Comparison of ENCODE assay signal across 29 mouse cellular contexts in the genomic region with DNA sequence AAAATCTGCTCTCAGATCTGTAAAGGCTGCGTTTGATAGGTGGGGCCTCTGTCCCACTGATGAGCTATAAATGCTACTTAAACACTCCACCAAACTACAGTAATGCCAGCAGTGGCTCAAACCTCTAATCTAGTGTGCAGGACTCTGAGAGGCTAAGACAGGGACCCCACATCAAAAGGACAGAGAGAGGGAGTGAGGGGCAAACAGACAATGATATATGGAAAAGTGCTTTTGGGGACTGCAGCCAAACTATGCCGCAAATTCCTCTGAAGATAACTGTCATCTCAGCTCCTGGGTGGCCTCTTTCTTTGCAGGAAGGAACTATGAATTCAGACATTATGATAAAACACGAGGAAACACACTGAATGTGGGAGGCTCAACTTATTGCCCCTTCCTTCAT.
DNase-seq lines count a peak whose midpoint lies in the region; ATAC-seq and TF ChIP-seq lines count a peak whose summit lies in the region.
"Had no signal": no experiment of that assay in that cellular context is flagged by ENCODE, and none has a peak within 500 bp of the region (broad histone marks: within the 10 kb centered on the region; RNA-seq: fewer than 3 reads in every experiment).

No protein-coding gene starts in this region.

- no peak for TF ChIP-seq CTCF in forebrain, postnatal 0 days (IDR thresholded peaks at IDR 0.05; ENCODE audit: low read depth)
- no peak for TF ChIP-seq CTCF in left cerebral cortex, adult 2 months (IDR thresholded peaks at IDR 0.05)
- no peak for TF ChIP-seq CTCF in cerebellum, adult 2 months (IDR thresholded peaks at IDR 0.05; ENCODE audit: borderline replicate concordance, insufficient read depth, low read depth, low read length)

- H3K4me3 ChIP-seq in forebrain, embryonic 16.5 days (replicated peaks; ENCODE audit: low read length), result no peak overlapping the region
- H3K4me3 ChIP-seq in forebrain, postnatal 0 days (ENCODE audit: low read depth, low read length), result no peak overlapping the region
- H3K4me3 ChIP-seq in left cerebral cortex, adult 2 months, result no peak overlapping the region
- no peak overlapping the region for H3K4me3 ChIP-seq in cerebellum, adult 2 months (replicated peaks; ENCODE audit: insufficient read depth, low read depth, low read length)
- H3K4me3 ChIP-seq: erythroblast, embryonic 14.5 days; heart, embryonic 10.5 days; lung, embryonic 15.5 days; midbrain, embryonic 10.5 days; neural tube, embryonic 15.5 days had no signal

- no peak for TF ChIP-seq POLR2A in cerebellum, adult 2 months (IDR thresholded peaks at IDR 0.05; ENCODE audit: borderline replicate concordance, insufficient read depth, low read length)

- DNase-seq in forebrain, postnatal 0 days, result no peak
- DNase-seq in left cerebral cortex, adult 2 months (ENCODE audit: extremely low spot score in 1 of 2, low spot score in 2 of 2), result no peak
- no peak for DNase-seq in left cerebral cortex, adult 11 months (ENCODE audit: low spot score)
- peak; percentile 17 for DNase-seq in right cerebral cortex, adult 18-20 months
- DNase-seq in right cerebral cortex, postnatal 4 days, result no peak
- DNase-seq in mesoderm, embryonic 11.5 days (ENCODE audit: low read depth, low spot score), result peak; percentile 2
- DNase-seq in cerebellum, adult 2 months, result no peak
- DNase-seq: adrenal gland, adult 8-10 months; B cell, adult 2 months; cerebellum, adult 8-10 months; cerebellum, postnatal 36 days; gastrocnemius, postnatal 10 days; heart, postnatal 4 days; kidney, adult 8-10 months; right cerebral cortex, postnatal 14 days; spleen, adult 18-20 months; thymus, postnatal 14 days had no signal

- H3K9me3 ChIP-seq in forebrain, embryonic 16.5 days (ENCODE audit: control insufficient read depth, low read length), result no peaks in the 10 kb centered on the region; the same call in 1 of the 2 replicates
- no peaks in the 10 kb centered on the region for H3K9me3 ChIP-seq in forebrain, postnatal 0 days (ENCODE audit: low read length)
- H3K9me3 ChIP-seq: G1E; heart, embryonic 10.5 days; lung, embryonic 15.5 days; midbrain, embryonic 10.5 days; neural tube, embryonic 15.5 days had no signal

- no peak overlapping the region for H3K27ac ChIP-seq in forebrain, embryonic 16.5 days (ENCODE audit: low read length)
- H3K27ac ChIP-seq in forebrain, postnatal 0 days (ENCODE audit: low read depth, low read length), result no peak overlapping the region
- H3K27ac ChIP-seq in left cerebral cortex, adult 2 months, result peak overlapping the region; percentile 10; the same call in 1 of the 2 replicates
- no peak overlapping the region for H3K27ac ChIP-seq in cerebellum, adult 2 months (ENCODE audit: insufficient read depth, low read length)
- H3K27ac ChIP-seq: heart, embryonic 10.5 days; hindbrain, embryonic 14.5 days; lung, embryonic 15.5 days; macrophage; midbrain, embryonic 10.5 days; neural tube, embryonic 15.5 days had no signal

- no peaks in the 10 kb centered on the region for H3K27me3 ChIP-seq in forebrain, embryonic 16.5 days (replicated peaks; ENCODE audit: control insufficient read depth, insufficient read depth, low read length)
- H3K27me3 ChIP-seq in forebrain, postnatal 0 days (ENCODE audit: insufficient read depth, low read length), result no peaks in the 10 kb centered on the region
- no peaks in the 10 kb centered on the region for H3K27me3 ChIP-seq in cerebellum, adult 2 months (ENCODE audit: control insufficient read depth, insufficient read depth, low read length)
- H3K27me3 ChIP-seq: CH12.LX; lung, embryonic 15.5 days; neural tube, embryonic 15.5 days had no signal

- H3K36me3 ChIP-seq in forebrain, embryonic 16.5 days (ENCODE audit: control insufficient read depth, insufficient read depth), result no peaks in the 10 kb centered on the region
- H3K36me3 ChIP-seq in forebrain, postnatal 0 days (ENCODE audit: insufficient read depth), result no peaks in the 10 kb centered on the region
- H3K36me3 ChIP-seq: G1E; heart, embryonic 10.5 days; lung, embryonic 15.5 days; midbrain, embryonic 10.5 days; neural tube, embryonic 15.5 days had no signal

- H3K4me2 ChIP-seq in forebrain, embryonic 16.5 days (ENCODE audit: low read length), result no peak overlapping the region
- no peak overlapping the region for H3K4me2 ChIP-seq in forebrain, postnatal 0 days (ENCODE audit: low read depth)
- H3K4me2 ChIP-seq: hindbrain, embryonic 14.5 days; liver, embryonic 11.5 days; lung, embryonic 15.5 days; neural tube, embryonic 15.5 days had no signal

- WGBS in forebrain, embryonic 16.5 days, result 30% methylated on average over 3 of the region's 3 CpGs
- WGBS in forebrain, postnatal 0 days, result 30% methylated on average over 3 of the region's 3 CpGs
- 64% methylated on average over 3 of the region's 3 CpGs for WGBS in cerebellum, adult 2 months

- H3K4me1 ChIP-seq in forebrain, embryonic 16.5 days (replicated peaks; ENCODE audit: control insufficient read depth, insufficient read depth, low read length), result peaks cover 12% of the 10 kb centered on the region
- no peaks in the 10 kb centered on the region; the same call in 1 of the 2 replicates for H3K4me1 ChIP-seq in forebrain, postnatal 0 days (ENCODE audit: insufficient read depth)
- H3K4me1 ChIP-seq in cerebellum, adult 2 months (ENCODE audit: control insufficient read depth, insufficient read depth, low read length), result peaks cover 2% of the 10 kb centered on the region; the same call in 1 of the 2 replicates
- H3K4me1 ChIP-seq: heart, embryonic 10.5 days; neural tube, embryonic 15.5 days had no signal

- ATAC-seq in forebrain, embryonic 16.5 days, result peak; percentile 23; the same call in 1 of the 2 replicates
- ATAC-seq in forebrain, postnatal 0 days, result no peak
- ATAC-seq: inflammation-experienced regulatory T-cells, adult 6 months had no signal

- intact Hi-C loops in left cerebral cortex, adult 2 months (cut with DNase I), result loop anchor here (5.0 to 10.0 kb wide), 4 partner anchors 80 to 488 kb away; no protein-coding TSS in a partner anchor

- no peak overlapping the region for H3K9ac ChIP-seq in forebrain, embryonic 16.5 days (replicated peaks; ENCODE audit: low read depth, low read length)
- no peak overlapping the region for H3K9ac ChIP-seq in forebrain, postnatal 0 days
- H3K9ac ChIP-seq: hindbrain, embryonic 14.5 days; lung, embryonic 15.5 days; neural tube, embryonic 15.5 days had no signal

Comparison
In these comparisons a context has a peak if more than half of its experiments do, and no peak if none do; other contexts are left out.
1. DNase-seq: peak in right cerebral cortex, adult 18-20 months (single experiment) and mesoderm, embryonic 11.5 days (single experiment); none in forebrain, postnatal 0 days (single experiment), left cerebral cortex, adult 2 months (0 of 2), left cerebral cortex, adult 11 months (single experiment), right cerebral cortex, postnatal 4 days (single experiment) and cerebellum, adult 2 months (0 of 2).